Mouse (Mus musculus) heart, embryonic 14.5 days (tissue): ENCODE measurements around the gene Hnrnpl. TPM values are rescaled to one million over a fixed set of nuclear protein-coding genes. Genes with fewer than 3 reads are reported as not detected.

Source experiments
- ATAC-seq: fragments of 200-750 bp; cut with Nextera tagmentation; 2 replicates; pipeline ENCODE4 v1.8.0; 2017; ENCODE audit warnings: low read depth, moderate TSS enrichment; ENCODE audit not compliant: insufficient number of reproducible peaks, insufficient read depth, low FRiP score
- H3K27ac ChIP-seq, 2 experiments: fragments of 200-500 bp in 1 of 2; fragments of 300-500 bp in 1 of 2; sonication (generic) in 1 of 2; replicated peaks in 1 of 2; 2 replicates each; pipeline ENCODE4 v1.5.1; 2012 to 2014; ENCODE audit warnings: low read depth in 2 of 2, low read length in 2 of 2, control low read depth in 1 of 2, mild to moderate bottlenecking in 1 of 2, mixed read lengths in 1 of 2; ENCODE audit not compliant: control insufficient read depth in 1 of 2, insufficient read depth in 1 of 2
- H3K27me3 ChIP-seq: fragments of 300-500 bp; sonication (generic); 2 replicates; pipeline ENCODE4 v1.6.1; 2014; ENCODE audit warnings: mild to moderate bottlenecking, low read length, control low read depth; ENCODE audit not compliant: control insufficient read depth, insufficient read depth
- H3K36me3 ChIP-seq: fragments of 300-500 bp; sonication (generic); 2 replicates; pipeline ENCODE4 v1.6.1; 2014; ENCODE audit warnings: mild to moderate bottlenecking, control low read depth, low read length, mixed read lengths; ENCODE audit not compliant: control insufficient read depth, insufficient read depth
- H3K4me1 ChIP-seq, 2 experiments: fragments of 200-500 bp in 1 of 2; fragments of 300-500 bp in 1 of 2; sonication (generic) in 1 of 2; 2 replicates each; pipeline ENCODE4 v1.6.1; 2012 to 2014; ENCODE audit warnings: low read length in 2 of 2, control low read depth in 1 of 2, mixed read lengths in 1 of 2; ENCODE audit not compliant: control insufficient read depth in 2 of 2, insufficient read depth in 2 of 2
- H3K4me2 ChIP-seq: fragments of 300-500 bp; sonication (generic); 2 replicates; pipeline ENCODE4 v1.6.1; 2014; ENCODE audit warnings: mild to moderate bottlenecking, low read length
- H3K4me3 ChIP-seq, 2 experiments: fragments of 200-500 bp in 1 of 2; fragments of 300-500 bp in 1 of 2; sonication (generic) in 1 of 2; 2 replicates each; pipeline ENCODE4 v1.5.1; 2012 to 2014; ENCODE audit warnings: low read length in 2 of 2, mild to moderate bottlenecking in 2 of 2, control low read depth in 1 of 2, low read depth in 1 of 2, moderate library complexity in 1 of 2; ENCODE audit not compliant: control insufficient read depth in 1 of 2, insufficient read depth in 1 of 2
- H3K9ac ChIP-seq: fragments of 300-500 bp; sonication (generic); 2 replicates; pipeline ENCODE4 v1.6.1; 2014; ENCODE audit warnings: mild to moderate bottlenecking, low read length
- H3K9me3 ChIP-seq: fragments of 300-500 bp; sonication (generic); 2 replicates; pipeline ENCODE4 v1.6.1; 2016; ENCODE audit warnings: low read length, control low read depth; ENCODE audit not compliant: control insufficient read depth
- WGBS: fragments of 180-500 bp; shearing (Covaris S2); extraction: QIAGEN DNeasy Blood & Tissue Kit; methylation state at CpG from one replicate; pipeline ENCODE4 v1.1.7; 2014; 5-methylcytosine and 5-hydroxymethylcytosine counted together
- polyA plus RNA-seq: library from polyadenylated mRNA; unstranded; fragments of >200 nt; fragmentation: Nextera tagmentation; extraction: Ambion mirVana; gene quantifications from 2 replicates; pipeline ENCODE4 v1.2.1, GENCODE M21; 2014

Gene Hnrnpl
- polyA plus RNA-seq, 1 experiment from 2014 or later: 155 TPM

DNA sequence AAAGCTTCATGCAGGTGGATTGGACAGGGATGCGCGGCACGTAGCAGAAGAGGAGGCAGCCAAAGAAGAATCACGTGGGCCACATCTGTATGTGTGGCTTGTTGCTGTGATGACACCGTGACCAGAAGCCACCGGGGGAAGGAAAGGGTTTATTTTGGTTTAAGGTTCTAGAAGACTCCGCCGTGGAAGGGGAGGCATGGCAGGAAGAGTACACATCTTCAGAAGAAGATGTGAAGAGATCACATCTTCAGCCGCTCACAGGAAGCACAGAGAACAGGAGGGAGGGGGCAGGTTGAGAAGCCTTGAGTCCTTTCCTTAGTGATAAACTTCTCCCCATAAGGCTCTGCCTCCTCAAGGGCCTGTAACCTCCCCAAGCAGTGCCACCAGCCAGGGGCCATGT lies 8.3 kb upstream of the Hnrnpl start:
- no peak overlapping the region for H3K27ac ChIP-seq
- H3K9me3 ChIP-seq: no peaks in the 10 kb centered on the region
- H3K36me3 ChIP-seq: no peaks in the 10 kb centered on the region
- no peak overlapping the region for H3K4me3 ChIP-seq
- H3K4me2 ChIP-seq: no peak overlapping the region
- 91% methylated on average over 9 of the region's 9 CpGs for WGBS
- peaks cover 24 to 34% of the 10 kb centered on the region in 2 experiments for H3K4me1 ChIP-seq
- H3K9ac ChIP-seq: no peak overlapping the region
- no peaks in the 10 kb centered on the region for H3K27me3 ChIP-seq
- no peak for ATAC-seq

DNA sequence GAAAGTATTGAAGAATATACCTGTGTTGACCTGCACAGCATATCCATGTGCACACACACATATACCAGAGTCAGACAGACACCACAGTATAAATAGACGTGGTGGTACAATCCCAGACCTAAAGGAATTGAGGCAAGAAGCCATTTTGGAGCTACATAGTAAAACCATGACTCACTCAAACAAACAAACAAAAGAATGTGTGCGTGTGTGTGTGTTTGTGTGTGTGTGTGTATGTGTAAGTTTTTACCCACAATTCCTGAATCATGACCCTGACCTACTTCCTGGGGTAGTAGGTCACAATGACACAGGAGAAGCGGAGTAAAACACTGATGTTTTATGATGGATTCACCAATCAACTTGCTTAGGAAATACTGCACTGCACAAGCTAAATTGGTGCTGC lies 6.9 kb upstream of the Hnrnpl start:
- Histone ChIP-seq H3K4me1 (peaks cover 19 to 34% of the 10 kb centered on the region in 2 experiments), H3K9me3 (no peaks in the 10 kb centered on the region), H3K4me2 (no peak overlapping the region), H3K27ac (peak overlapping the region; percentile 90 to 93), H3K4me3 (no peak overlapping the region), H3K9ac (no peak overlapping the region), H3K27me3 (no peaks in the 10 kb centered on the region), H3K36me3 (no peaks in the 10 kb centered on the region)
- no peak for ATAC-seq
- WGBS: 73% methylated on average over 3 of the region's 3 CpGs

DNA sequence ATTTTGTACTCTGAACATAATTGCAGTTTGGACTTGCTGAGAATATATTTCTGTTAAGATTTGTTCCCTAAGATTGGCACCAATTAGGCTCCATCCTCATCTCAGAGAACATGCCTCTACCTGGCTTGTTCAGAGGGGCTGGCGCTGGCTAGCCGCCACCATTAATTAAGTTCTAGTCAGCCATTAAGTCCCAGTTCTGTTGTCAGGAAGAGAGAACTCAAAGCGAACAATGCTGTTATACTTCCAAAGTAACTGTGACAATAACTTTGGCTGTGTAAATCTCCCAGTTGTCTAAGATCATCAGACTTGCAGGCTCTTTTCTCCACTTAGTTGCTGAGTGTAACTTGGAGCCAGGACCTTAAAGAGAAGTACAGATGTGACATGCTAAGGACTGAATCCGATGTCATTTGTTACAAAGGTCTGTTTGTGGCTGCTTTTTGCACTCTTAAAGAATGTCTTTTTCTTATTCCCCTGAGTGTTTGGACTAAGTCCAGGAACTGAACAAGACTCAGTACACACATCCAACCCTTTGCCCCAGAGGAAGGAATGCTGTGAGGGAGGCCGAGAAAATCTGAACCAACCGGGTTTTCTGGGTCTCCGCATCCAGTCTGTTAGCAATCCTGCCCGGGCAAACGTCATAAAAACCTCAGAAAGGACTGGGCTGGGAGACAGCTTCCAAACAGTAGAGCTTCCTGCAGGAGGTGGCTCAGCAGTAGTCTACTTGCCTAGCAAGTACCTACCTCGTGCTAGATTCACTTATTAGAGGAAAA lies 6.3 kb upstream of the Hnrnpl start:
- ATAC-seq: no peak
- H3K4me2 ChIP-seq: peak overlapping the region; percentile 40
- peak overlapping the region; percentile 47; the same call in 1 of the 2 replicates for H3K9ac ChIP-seq

DNA sequence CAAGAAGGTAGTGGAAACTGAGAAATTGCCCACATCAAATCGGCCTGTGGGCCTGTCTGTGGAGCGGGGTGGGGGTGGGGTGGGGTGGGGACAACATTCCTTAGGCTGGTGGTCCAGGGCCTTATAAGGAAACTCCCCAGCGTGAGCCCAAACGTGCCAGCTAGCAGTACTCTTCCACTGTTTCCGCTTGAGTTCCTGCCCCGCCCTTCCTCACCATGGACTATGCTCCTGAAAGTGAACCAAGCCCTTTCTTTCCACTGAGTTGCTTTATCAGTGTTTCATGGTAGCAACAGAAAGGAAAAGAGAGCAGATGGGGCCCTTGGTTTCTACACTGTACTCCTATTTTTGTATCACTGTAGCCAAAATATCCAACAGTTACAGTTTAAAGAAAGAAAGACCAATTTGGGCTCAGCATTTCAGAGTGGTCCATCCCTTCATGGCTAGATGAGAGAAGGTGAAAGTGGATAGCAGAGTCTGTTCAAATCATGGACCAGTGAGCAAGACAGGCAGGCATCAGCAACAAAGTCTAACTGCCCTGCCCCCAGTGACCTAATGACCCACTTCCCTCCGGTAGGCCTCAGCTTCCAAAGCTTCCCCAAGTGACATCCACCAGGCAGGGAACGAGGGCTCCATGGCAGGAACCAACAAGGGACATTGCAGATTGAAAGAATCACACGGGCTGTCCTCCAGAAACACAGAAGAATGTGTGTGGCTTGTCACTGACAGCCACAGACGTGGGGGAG lies 5.3 kb upstream of the Hnrnpl start:
- H3K9ac ChIP-seq: peak overlapping the region; percentile 47; the same call in 1 of the 2 replicates
- H3K27ac ChIP-seq: peak overlapping the region; percentile 90 to 93
- 8% methylated on average over 10 of the region's 10 CpGs for WGBS
- H3K27me3 ChIP-seq: no peaks in the 10 kb centered on the region
- H3K4me1 ChIP-seq: peaks cover 20 to 36% of the 10 kb centered on the region in 2 experiments
- no peak overlapping the region for H3K4me3 ChIP-seq
- peak; percentile 58; the same call in 1 of the 2 replicates for ATAC-seq
- no peaks in the 10 kb centered on the region for H3K36me3 ChIP-seq
- H3K4me2 ChIP-seq: peak overlapping the region; percentile 40
- no peaks in the 10 kb centered on the region for H3K9me3 ChIP-seq

More for the DNA sequence above, 6.3 kb upstream of the Hnrnpl start:
- Histone ChIP-seq H3K4me1 (peaks cover 14 to 31% of the 10 kb centered on the region in 2 experiments), H3K4me3 (no peak overlapping the region), H3K36me3 (no peaks in the 10 kb centered on the region), H3K27me3 (no peaks in the 10 kb centered on the region), H3K27ac (peak overlapping the region; percentile 90 to 93), H3K9me3 (no peaks in the 10 kb centered on the region)
- WGBS: 31% methylated on average over 10 of the region's 10 CpGs

DNA sequence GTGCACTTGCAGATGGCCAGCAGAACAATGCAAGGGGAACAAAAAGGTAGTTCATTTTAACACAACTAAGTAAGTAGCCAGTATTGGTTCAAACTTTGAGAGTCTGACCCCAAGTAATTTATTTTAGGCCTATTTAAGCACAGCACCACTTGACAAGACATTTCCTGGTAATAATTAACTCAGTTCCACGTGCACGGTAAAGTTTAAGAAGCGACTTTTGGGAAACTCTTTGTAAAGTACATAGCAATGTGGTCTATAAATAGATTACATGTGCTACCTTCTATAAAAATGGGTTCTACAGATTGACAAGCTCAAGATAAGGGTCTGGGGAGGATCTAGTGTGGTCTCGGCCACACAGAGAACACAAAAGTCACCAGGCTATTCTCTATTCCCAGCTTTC lies 4.6 kb upstream of the Hnrnpl start:
- Histone ChIP-seq H3K9me3 (no peaks in the 10 kb centered on the region), H3K36me3 (no peaks in the 10 kb centered on the region), H3K27ac (peak overlapping the region; percentile 87 to 93), H3K9ac (no peak overlapping the region), H3K4me3 (no peak overlapping the region), H3K4me2 (no peak overlapping the region), H3K27me3 (no peaks in the 10 kb centered on the region), H3K4me1 (peaks cover 22 to 39% of the 10 kb centered on the region in 2 experiments)
- ATAC-seq: no peak
- WGBS: 39% methylated on average over 4 of the region's 4 CpGs

DNA sequence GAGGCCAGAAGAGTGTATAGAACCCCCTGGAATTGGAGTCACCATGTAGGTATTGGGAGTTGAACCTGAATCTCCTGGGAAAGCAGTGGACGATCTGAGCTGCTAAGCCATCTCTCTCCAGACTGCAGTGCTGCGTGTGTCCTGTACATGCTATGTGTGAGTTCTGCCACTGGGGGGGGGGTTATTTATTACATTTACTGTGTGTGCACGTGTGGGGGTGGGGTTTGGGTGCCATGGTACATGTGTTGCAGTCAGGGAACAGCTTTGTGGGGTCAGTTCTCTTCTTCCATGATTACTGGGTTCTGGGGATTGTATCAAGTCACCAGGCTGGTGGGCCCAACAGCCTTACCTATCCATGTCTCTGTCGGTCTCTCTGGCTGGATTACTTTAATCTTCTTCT lies 1.5 kb upstream of the Hnrnpl start:
- no peaks in the 10 kb centered on the region for H3K9me3 ChIP-seq
- no peak overlapping the region for H3K9ac ChIP-seq
- peaks cover 1% of the 10 kb centered on the region for H3K36me3 ChIP-seq
- ATAC-seq: no peak
- no peak overlapping the region for H3K4me2 ChIP-seq
- no peak overlapping the region for H3K27ac ChIP-seq
- no peaks in the 10 kb centered on the region for H3K27me3 ChIP-seq
- H3K4me1 ChIP-seq: peaks cover 20 to 33% of the 10 kb centered on the region in 2 experiments
- 81% methylated on average over 4 of the region's 4 CpGs for WGBS
- H3K4me3 ChIP-seq: no peak overlapping the region

DNA sequence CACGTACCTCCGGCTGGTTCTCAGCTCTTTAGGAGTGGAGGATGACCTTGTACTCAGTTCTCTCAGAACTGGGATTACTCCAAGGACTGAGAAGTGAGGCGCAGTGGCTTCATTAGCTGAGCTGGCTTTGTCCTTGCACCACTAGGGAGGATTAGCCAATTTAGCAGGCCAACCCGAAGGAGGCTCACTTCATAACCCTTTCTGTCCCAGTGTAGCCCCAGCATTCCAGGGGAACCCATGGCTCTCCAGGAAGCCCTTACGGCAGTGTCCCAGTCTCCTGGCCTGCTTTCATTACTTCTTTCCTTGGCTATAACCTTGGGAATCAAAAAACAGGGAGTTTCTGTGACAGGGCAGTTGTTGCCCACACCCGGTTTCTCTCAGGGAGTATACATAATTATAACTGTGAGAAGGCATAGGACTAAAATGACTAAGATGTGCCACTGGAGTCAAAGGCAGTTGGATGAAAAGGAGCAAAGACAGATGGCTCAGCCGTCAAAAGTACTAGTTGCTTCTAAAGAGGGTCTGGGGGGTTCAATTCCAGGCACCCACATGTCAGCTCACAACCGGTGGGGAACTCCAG lies 610 bp upstream of the Hnrnpl start:
- Histone ChIP-seq H3K36me3 (peaks cover 10% of the 10 kb centered on the region), H3K9ac (peak overlapping the region; percentile 93), H3K4me1 (peaks cover 22 to 34% of the 10 kb centered on the region in 2 experiments), H3K4me2 (peak overlapping the region; percentile 97), H3K27ac (peak overlapping the region; percentile 100), H3K27me3 (no peaks in the 10 kb centered on the region), H3K9me3 (no peaks in the 10 kb centered on the region), H3K4me3 (peak overlapping the region; percentile 68 to 71)
- ATAC-seq: no peak
- WGBS: 40% methylated on average over 7 of the region's 8 CpGs
